Mouse (Mus musculus) intestine, postnatal 0 days (tissue): ENCODE data around the gene Rpl24. TPM values are rescaled to one million over a fixed set of nuclear protein-coding genes. Genes with fewer than 3 reads are reported as not detected.

Experiments
- ATAC-seq: fragments of 200-750 bp; cut with Nextera tagmentation; 2 replicates; pipeline ENCODE4 v1.8.0; 2017; ENCODE audit warnings: mild to moderate bottlenecking, moderate TSS enrichment, moderate library complexity
- H3K27ac ChIP-seq: fragments of 300-500 bp; sonication (generic); 2 replicates; pipeline ENCODE4 v1.5.1; 2014; ENCODE audit warnings: mild to moderate bottlenecking, low read depth, low read length, moderate library complexity
- H3K27me3 ChIP-seq: fragments of 300-500 bp; sonication (generic); replicated peaks from 2 replicates; pipeline ENCODE4 v1.6.1; 2014; ENCODE audit warnings: low read length, mixed read lengths; ENCODE audit not compliant: control insufficient read depth, insufficient read depth
- H3K36me3 ChIP-seq: fragments of 300-500 bp; sonication (generic); 2 replicates; pipeline ENCODE4 v1.6.1; 2014; ENCODE audit warnings: mild to moderate bottlenecking, moderate library complexity; ENCODE audit not compliant: control insufficient read depth, insufficient read depth
- H3K4me1 ChIP-seq: fragments of 300-500 bp; sonication (generic); replicated peaks from 2 replicates; pipeline ENCODE4 v1.6.1; 2014; ENCODE audit warnings: antibody characterized with exemption, low read length, mixed read lengths; ENCODE audit not compliant: control insufficient read depth, insufficient read depth
- H3K4me2 ChIP-seq: fragments of 300-500 bp; sonication (generic); replicated peaks from 2 replicates; pipeline ENCODE4 v1.6.1; 2014; ENCODE audit warnings: low read depth, mild to moderate bottlenecking, moderate library complexity
- H3K4me3 ChIP-seq: fragments of 300-500 bp; sonication (generic); 2 replicates; pipeline ENCODE4 v1.5.1; 2014; ENCODE audit warnings: low read depth, low read length
- H3K9ac ChIP-seq: fragments of 300-500 bp; sonication (generic); 2 replicates; pipeline ENCODE4 v1.6.1; 2014; ENCODE audit warnings: mild to moderate bottlenecking, low read depth, low read length
- H3K9me3 ChIP-seq: fragments of 300-500 bp; sonication (generic); 2 replicates; pipeline ENCODE4 v1.6.1; 2016; ENCODE audit warnings: mixed run types; ENCODE audit not compliant: control insufficient read depth
- CTCF ChIP-seq: sonication (generic); IDR thresholded peaks from 2 replicates; pipeline ENCODE4 v1.5.1; 2016; ENCODE audit warnings: low read depth, mild to moderate bottlenecking, control low read depth, antibody characterized with exemption, moderate library complexity
- WGBS: fragments of 180-500 bp; shearing (Covaris S2); extraction: QIAGEN DNeasy Blood & Tissue Kit; methylation state at CpG from one replicate; pipeline ENCODE4 v1.1.7; 2014; 5-methylcytosine and 5-hydroxymethylcytosine counted together
- polyA plus RNA-seq: library from polyadenylated mRNA; unstranded; fragments of >200 nt; fragmentation: Nextera tagmentation; extraction: Ambion mirVana; gene quantifications from 2 replicates; pipeline ENCODE4 v1.2.1, GENCODE M21; 2015

Rpl24 gene
- polyA plus RNA-seq, 1 experiment from 2014 or later, result 521 TPM

- Histone ChIP-seq H3K4me2 (peak within 1 kb of the TSS; percentile 83), H3K9me3 (no peaks in the 10 kb centered on the region), H3K36me3 (peaks cover 23% of the 10 kb centered on the region), H3K9ac (peak within 1 kb of the TSS; percentile 93), H3K4me1 (0 out of 2 replicates have a peak, but pooled peaks cover 4% of the 10 kb centered on the region), H3K27ac (peak within 1 kb of the TSS; percentile 96), H3K27me3 (no peaks in the 10 kb centered on the region), H3K4me3 (peak within 1 kb of the TSS; percentile 100)
- TF ChIP-seq CTCF, result peak; percentile 45
- peak; percentile 92 for ATAC-seq
- WGBS, result under 1% methylated on average over 78 of the region's 86 CpGs
These were observed 7.6 kb downstream of the Rpl24 start, which contains the start of gene Zbtb11 for GRCm38 (mm10) chr16:55973431-55974255. Gene Zbtb11, plus strand, starts transcription at chr16:55973883.

DNA sequence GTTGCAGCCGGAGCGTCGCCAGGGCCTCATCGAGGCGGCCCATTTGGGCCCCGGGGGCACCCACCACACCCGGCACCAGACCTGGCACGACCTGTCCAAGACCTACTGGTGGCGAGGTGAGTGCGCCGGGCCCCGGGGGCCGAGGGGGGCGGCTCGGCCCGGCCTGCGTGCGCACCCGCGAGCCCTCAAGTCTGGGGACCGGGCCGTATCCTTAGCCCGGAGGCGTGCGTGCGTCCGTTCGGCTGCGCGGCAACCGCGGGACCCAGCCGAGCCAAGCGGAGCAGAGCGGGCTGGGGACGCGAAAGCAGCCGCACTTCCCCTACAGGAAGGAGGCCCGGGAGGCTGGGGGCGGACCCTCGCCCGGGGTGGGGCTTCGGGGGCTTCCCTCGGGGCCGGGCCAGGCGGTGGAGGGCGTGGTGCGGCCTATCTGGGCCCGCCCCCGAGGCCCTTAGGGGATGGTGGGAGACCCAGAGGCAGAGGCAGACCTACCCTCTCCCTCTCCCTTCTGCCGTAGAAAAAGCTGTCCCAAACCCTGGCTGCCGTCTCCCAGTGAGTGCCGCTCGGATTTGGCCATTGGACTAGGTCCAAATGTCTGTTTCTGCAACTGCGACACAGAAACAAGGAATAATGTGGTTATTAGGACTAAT, 8.3 kb downstream of the Rpl24 start:
- peak; percentile 84 for ATAC-seq
- no peaks in the 10 kb centered on the region for H3K9me3 ChIP-seq
- WGBS, result under 1% methylated on average over 55 of the region's 55 CpGs

GRCm38 (mm10) chr16:55974903-55975285, 8.8 kb downstream of the Rpl24 start:
- no peak for TF ChIP-seq CTCF
- peaks cover 18% of the 10 kb centered on the region for H3K36me3 ChIP-seq
- 2% methylated on average over 14 of the region's 14 CpGs for WGBS
- 0 out of 2 replicates have a peak, but pooled peaks cover 4% of the 10 kb centered on the region for H3K4me1 ChIP-seq
- no peaks in the 10 kb centered on the region for H3K9me3 ChIP-seq
- ATAC-seq, result peak; percentile 43
- H3K27me3 ChIP-seq, result no peaks in the 10 kb centered on the region
- H3K27ac ChIP-seq, result peak overlapping the region; percentile 96
- peak overlapping the region; percentile 93 for H3K9ac ChIP-seq
- H3K4me2 ChIP-seq, result peak overlapping the region; percentile 83
- peak overlapping the region; percentile 100 for H3K4me3 ChIP-seq

More for the DNA sequence above, 8.3 kb downstream of the Rpl24 start:
- no peaks in the 10 kb centered on the region for H3K27me3 ChIP-seq
- peak overlapping the region; percentile 93 for H3K9ac ChIP-seq
- TF ChIP-seq CTCF, result no peak
- peak overlapping the region; percentile 83 for H3K4me2 ChIP-seq
- H3K4me1 ChIP-seq, result 0 out of 2 replicates have a peak, but pooled peaks cover 4% of the 10 kb centered on the region
- H3K4me3 ChIP-seq, result peak overlapping the region; percentile 100
- peaks cover 23% of the 10 kb centered on the region for H3K36me3 ChIP-seq
- H3K27ac ChIP-seq, result peak overlapping the region; percentile 96

DNA sequence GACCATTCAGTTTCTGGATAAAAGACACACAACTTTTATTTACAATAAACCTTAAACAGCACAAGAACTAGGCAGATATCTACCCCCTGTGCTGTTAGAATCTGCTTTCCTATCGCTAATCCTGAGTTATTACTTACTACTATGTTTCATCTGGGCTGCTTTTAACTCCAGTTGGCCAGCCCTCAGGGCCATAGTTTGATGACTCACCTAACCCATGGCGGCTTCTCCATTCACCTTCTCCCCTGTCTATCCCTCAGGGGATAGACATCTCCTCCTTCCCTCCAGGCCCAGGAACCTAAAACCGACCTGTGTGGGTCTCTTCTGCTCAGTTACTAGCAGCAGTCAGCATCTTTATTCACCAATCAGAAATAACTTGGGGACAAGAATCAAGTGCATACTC, 19.9 kb downstream of the Rpl24 start:
- Histone ChIP-seq H3K27me3 (no peaks in the 10 kb centered on the region), H3K9me3 (no peaks in the 10 kb centered on the region), H3K36me3 (peaks cover 42% of the 10 kb centered on the region), H3K4me3 (no peak overlapping the region), H3K9ac (no peak overlapping the region), H3K4me2 (no peak overlapping the region), H3K27ac (no peak overlapping the region), H3K4me1 (no peaks in the 10 kb centered on the region)
- 94% methylated on average over 3 of the region's 3 CpGs for whole genome bisulfite sequencing
- ATAC-seq, result no peak
- no peak for TF ChIP-seq CTCF

DNA sequence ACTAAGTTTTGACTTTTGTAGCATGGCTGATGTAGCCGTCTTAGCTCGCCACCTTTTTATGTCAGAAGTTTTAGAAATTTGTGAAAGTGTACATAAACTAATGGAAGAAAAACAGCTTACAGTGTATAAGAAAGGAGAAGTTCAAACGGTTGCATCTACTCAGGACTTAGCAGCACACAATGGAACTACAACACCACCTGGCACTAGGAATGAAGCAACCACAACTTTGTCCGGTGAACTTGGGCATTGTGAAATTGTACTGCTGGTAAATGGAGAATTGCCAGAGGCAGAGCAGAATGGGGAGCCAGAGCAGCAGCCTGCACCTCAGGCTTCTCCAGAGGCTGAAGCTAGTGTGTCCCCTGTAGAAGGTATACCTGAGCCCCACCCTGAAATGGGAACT, 24.2 kb downstream of the Rpl24 start:
- H3K4me1 ChIP-seq, result no peaks in the 10 kb centered on the region
- H3K27ac ChIP-seq, result no peak overlapping the region
- H3K4me3 ChIP-seq, result no peak overlapping the region
- 93% methylated on average over 4 of the region's 4 CpGs for WGBS
- no peak overlapping the region for H3K4me2 ChIP-seq
- H3K9ac ChIP-seq, result no peak overlapping the region
- H3K9me3 ChIP-seq, result no peaks in the 10 kb centered on the region
- TF ChIP-seq CTCF, result no peak
- H3K36me3 ChIP-seq, result peaks cover 28% of the 10 kb centered on the region
- H3K27me3 ChIP-seq, result no peaks in the 10 kb centered on the region
- no peak for ATAC-seq

- peaks cover 31% of the 10 kb centered on the region for H3K36me3 ChIP-seq
- no peak for TF ChIP-seq CTCF
- H3K9me3 ChIP-seq, result no peaks in the 10 kb centered on the region
- H3K27ac ChIP-seq, result no peak overlapping the region
- no peak overlapping the region for H3K4me3 ChIP-seq
- H3K4me2 ChIP-seq, result no peak overlapping the region
- WGBS, result 97% methylated on average over 2 of the region's 2 CpGs
- no peak for ATAC-seq
- H3K4me1 ChIP-seq, result no peaks in the 10 kb centered on the region
- H3K27me3 ChIP-seq, result no peaks in the 10 kb centered on the region
- H3K9ac ChIP-seq, result no peak overlapping the region
These were observed 28.2 kb downstream of the Rpl24 start for GRCm38 (mm10) chr16:55994235-55994634.
